Mouse (Mus musculus): Measurements from ENCODE around the gene Rpl39.
A peak's percentile ranks its signal among the peaks of the same experiment; 100 is the strongest.
"Not testable (repeated sequence)": the region's sequence is repeated elsewhere in the genome, so short reads cannot be mapped to it uniquely, and the experiment has no call there.

Rpl39 gene

GRCm38 (mm10) chrX:37084927-37085660 lies at the start of gene Rpl39:
Gene Rpl39 (minus strand): TSS chrX:37085402.
- DNase-seq (ENCODE audit: low spot score) = peak; percentile 84

GRCm38 (mm10) chrX:37126671-37127358 lies 41.6 kb upstream of the Rpl39 start, which contains the start of gene Nkap:
Gene Nkap (plus strand): TSS chrX:37126795.
- peak; percentile 73 for DNase-seq (ENCODE audit: low spot score)

GRCm38 (mm10) chrX:37125511-37125910 lies 40.3 kb upstream of the Rpl39 start:
- no peak for DNase-seq (ENCODE audit: low spot score)

- no peak for DNase-seq (ENCODE audit: low spot score)
These were observed 35.0 kb upstream of the Rpl39 start for GRCm38 (mm10) chrX:37120212-37120611.

- no peak for DNase-seq (ENCODE audit: low spot score)
These were observed 34.4 kb upstream of the Rpl39 start for GRCm38 (mm10) chrX:37119585-37119984.

GRCm38 (mm10) chrX:37117085-37117484 lies 31.9 kb upstream of the Rpl39 start:
- DNase-seq (ENCODE audit: low spot score) = no peak

- no peak for DNase-seq (ENCODE audit: low spot score)
These were observed 25.6 kb upstream of the Rpl39 start for GRCm38 (mm10) chrX:37110881-37111193.

- DNase-seq (ENCODE audit: low spot score) = peak; percentile 93
These were observed 25.1 kb upstream of the Rpl39 start, which contains the start of gene Upf3b for GRCm38 (mm10) chrX:37110193-37110880. Gene Upf3b (minus strand): TSS chrX:37110322.

GRCm38 (mm10) chrX:37109526-37110192 lies 24.5 kb upstream of the Rpl39 start:
- no peak for DNase-seq (ENCODE audit: low spot score)

GRCm38 (mm10) chrX:37103826-37104225 lies 18.6 kb upstream of the Rpl39 start:
- no peak for DNase-seq (ENCODE audit: low spot score)

GRCm38 (mm10) chrX:37098681-37099080 lies 13.5 kb upstream of the Rpl39 start:
- no peak for DNase-seq (ENCODE audit: low spot score)

- no peak for DNase-seq (ENCODE audit: low spot score)
These were observed 10.0 kb upstream of the Rpl39 start for GRCm38 (mm10) chrX:37095106-37095768.

GRCm38 (mm10) chrX:37091457-37091856 lies 6.3 kb upstream of the Rpl39 start:
- DNase-seq (ENCODE audit: low spot score) = no peak

GRCm38 (mm10) chrX:37088778-37089177 lies 3.6 kb upstream of the Rpl39 start:
- DNase-seq (ENCODE audit: low spot score) = no peak

GRCm38 (mm10) chrX:37085665-37086064 lies 463 bp upstream of the Rpl39 start:
- DNase-seq (ENCODE audit: low spot score) = no peak

- peak; percentile 18 for DNase-seq (ENCODE audit: low spot score)
These were observed 780 bp downstream of the Rpl39 start for GRCm38 (mm10) chrX:37084318-37084926.

GRCm38 (mm10) chrX:37081194-37081593 lies 4.0 kb downstream of the Rpl39 start:
- no peak for DNase-seq (ENCODE audit: low spot score)

- DNase-seq (ENCODE audit: low spot score) = not testable (repeated sequence)
These were observed 4.9 kb downstream of the Rpl39 start for GRCm38 (mm10) chrX:37080345-37080744.

- no peak for DNase-seq (ENCODE audit: low spot score)
These were observed 8.6 kb downstream of the Rpl39 start for GRCm38 (mm10) chrX:37076651-37077050.

- DNase-seq (ENCODE audit: low spot score) = peak; percentile 55
These were observed 10.8 kb downstream of the Rpl39 start for GRCm38 (mm10) chrX:37074262-37074892.

- no peak for DNase-seq (ENCODE audit: low spot score)
These were observed 16.4 kb downstream of the Rpl39 start for GRCm38 (mm10) chrX:37068766-37069165.
